Mouse (Mus musculus): ENCODE results near the gene Rpp21. TPM values are rescaled to one million over a fixed set of nuclear protein-coding genes. Genes with fewer than 3 reads are reported as not detected.
"Not testable (repeated sequence)": the region's sequence is repeated elsewhere in the genome, so short reads cannot be mapped to it uniquely, and the experiment has no call there.

Rpp21 gene
- total RNA-seq, 2 experiments from 2014 or later, result 38.5 to 39.4 TPM

GRCm38 (mm10) chr17:36237321-36237921, 20.4 kb downstream of the Rpp21 start:
- no peak for DNase-seq (ENCODE audit: low spot score in 2 of 2)

GRCm38 (mm10) chr17:36235300-36235699, 22.6 kb downstream of the Rpp21 start:
- DNase-seq (ENCODE audit: low spot score in 2 of 2), result not testable (repeated sequence)

- no peak for DNase-seq (ENCODE audit: low spot score in 2 of 2)
These were observed 24.3 kb downstream of the Rpp21 start for GRCm38 (mm10) chr17:36233572-36233971.

- DNase-seq (ENCODE audit: low spot score in 2 of 2), result peak; percentile 80 to 86
These were observed 26.6 kb downstream of the Rpp21 start for GRCm38 (mm10) chr17:36231318-36231717.

- no peak for DNase-seq (ENCODE audit: low spot score in 2 of 2)
These were observed 28.8 kb downstream of the Rpp21 start for GRCm38 (mm10) chr17:36229046-36229445.

GRCm38 (mm10) chr17:36226921-36227320, 30.9 kb downstream of the Rpp21 start:
- peak in 1 of 2 experiments; percentile 13 for DNase-seq (ENCODE audit: low spot score in 2 of 2)

GRCm38 (mm10) chr17:36225231-36225824, 32.5 kb downstream of the Rpp21 start:
- DNase-seq (ENCODE audit: low spot score in 2 of 2), result no peak

GRCm38 (mm10) chr17:36224451-36224850, 33.4 kb downstream of the Rpp21 start:
- DNase-seq (ENCODE audit: low spot score in 2 of 2), result no peak

GRCm38 (mm10) chr17:36218594-36219155, 39.2 kb downstream of the Rpp21 start:
- no peak for DNase-seq (ENCODE audit: low spot score in 2 of 2)

- DNase-seq (ENCODE audit: low spot score in 2 of 2), result no peak
These were observed 42.3 kb downstream of the Rpp21 start for GRCm38 (mm10) chr17:36215586-36215985.

- DNase-seq (ENCODE audit: low spot score in 2 of 2), result no peak
These were observed 51.0 kb downstream of the Rpp21 start for GRCm38 (mm10) chr17:36206846-36207245.

- DNase-seq (ENCODE audit: low spot score in 2 of 2), result no peak
These were observed 52.0 kb downstream of the Rpp21 start for GRCm38 (mm10) chr17:36205862-36206261.

Other genes starting within 250 kb of the Rpp21 start
- 1 to 10 TPM; 7.5 to 8.1 TPM for gene H2-T24, start 237.5 kb downstream of the Rpp21 start, total RNA-seq (2021)
- gene H2-T23, start 225.2 kb downstream of the Rpp21 start, total RNA-seq (2021), result 100 to 1,000 TPM in 1 of 2 experiments, 10 to 100 TPM in 1; 68.0 to 139 TPM
- 10 to 100 TPM; 33.0 to 61.5 TPM for gene H2-T22, start 215.3 kb downstream of the Rpp21 start, total RNA-seq (2021)
- not detected for gene Gm6034, start 215.1 kb downstream of the Rpp21 start, total RNA-seq (2021)
- gene Gm11127, start 199.7 kb downstream of the Rpp21 start, total RNA-seq (2021), result 10 to 100 TPM in 1 of 2 experiments, 1 to 10 TPM in 1; 7.0 to 18.8 TPM
- gene Gm19684, start 136.4 kb downstream of the Rpp21 start, total RNA-seq (2021), result under 1 TPM in 1 of 2 experiments, not detected in 1; 0.77 TPM
- under 1 TPM; 0.53 to 0.67 TPM for gene Gm7030, start 128.6 kb downstream of the Rpp21 start, total RNA-seq (2021)
- gene Gm8909, start 89.5 kb downstream of the Rpp21 start, total RNA-seq (2021), result under 1 TPM in 1 of 2 experiments, not detected in 1; 0.90 TPM
- not detected for gene H2-T3, start 67.8 kb downstream of the Rpp21 start, total RNA-seq (2021)
- gene Trim39, start 14.2 kb upstream of the Rpp21 start, total RNA-seq (2021), result 10 to 100 TPM; 21.3 to 21.5 TPM
- gene H2-M10.2, start 28.4 kb upstream of the Rpp21 start, total RNA-seq (2021), result not detected
- gene H2-M10.1, start 68.1 kb upstream of the Rpp21 start, total RNA-seq (2021), result not detected
- gene H2-M10.3, start 110.3 kb upstream of the Rpp21 start, total RNA-seq (2021), result not detected
- not detected for gene H2-M10.4, start 204.3 kb upstream of the Rpp21 start, total RNA-seq (2021)

All from adrenal gland, adult 18-20 months (tissue).